Mouse (Mus musculus) brain, embryonic 14.5 days (tissue): ENCODE measurements around the gene Cdkn1c. TPM values are rescaled to one million over a fixed set of nuclear protein-coding genes. Genes with fewer than 3 reads are reported as not detected.

ENCODE experiments used
- DNase-seq: peaks from one replicate; pipeline ENCODE4 v3.0.0-alpha.2; 2011; ENCODE audit warnings: low read depth
- CTCF ChIP-seq: fragments of 200-500 bp; IDR thresholded peaks from 2 replicates; pipeline ENCODE4 v1.5.1; 2012; ENCODE audit warnings: inconsistent platforms, mild to moderate bottlenecking, moderate library complexity, borderline replicate concordance; ENCODE audit not compliant: insufficient read depth, insufficient read length; ENCODE audit errors: extremely low read depth
- POLR2A ChIP-seq: fragments of 200-500 bp; IDR thresholded peaks from 2 replicates; pipeline ENCODE4 v1.6.1; 2012; ENCODE audit warnings: mild to moderate bottlenecking, inconsistent platforms, borderline replicate concordance; ENCODE audit not compliant: poor library complexity, insufficient read depth, insufficient read length, severe bottlenecking; ENCODE audit errors: extremely low read depth
- polyA plus RNA-seq: library from polyadenylated mRNA; depleted of rRNA; stranded (reverse); fragments of >200 nt; gene quantifications from 2 replicates; pipeline ENCODE4 v1.2.3, GENCODE M21; 2012; rRNA removed

Cdkn1c gene
- polyA plus RNA-seq, 1 experiment, result 264 TPM

DNA sequence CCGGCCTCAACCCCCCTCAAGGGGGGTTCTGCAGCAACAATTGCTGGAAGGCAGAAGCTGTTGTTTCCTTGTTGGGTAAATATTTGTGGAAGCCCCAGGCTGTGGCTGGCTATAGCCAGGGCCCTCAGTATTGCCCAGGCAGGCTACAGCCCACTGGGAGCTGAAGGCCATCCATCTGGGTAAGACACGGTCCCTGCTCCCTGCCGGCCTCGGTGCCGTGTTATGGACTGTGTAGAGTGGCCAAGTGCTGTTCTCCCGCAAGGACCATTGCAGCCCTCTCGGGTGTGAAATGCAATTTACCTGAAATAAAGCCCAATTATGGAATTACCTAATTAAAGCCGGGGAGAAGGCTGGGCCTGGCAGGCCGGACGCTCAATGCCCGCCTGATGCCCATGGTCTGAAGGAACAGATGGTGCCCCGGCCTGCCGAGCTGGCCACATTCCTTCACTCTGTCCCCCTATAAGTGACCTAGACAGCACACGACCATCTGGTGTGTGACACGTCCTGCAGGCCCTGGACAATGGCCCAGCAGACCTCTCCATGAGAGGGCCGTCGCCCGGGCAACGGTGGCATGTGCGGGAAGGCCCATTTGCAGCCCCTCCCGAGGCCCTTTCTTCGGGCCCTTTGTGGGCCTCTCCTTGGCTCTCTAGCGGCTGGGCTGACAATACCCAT lies 32.6 kb downstream of the Cdkn1c start:
- TF ChIP-seq POLR2A (no peak), CTCF (no peak)
- peak; percentile 93 for DNase-seq

DNA sequence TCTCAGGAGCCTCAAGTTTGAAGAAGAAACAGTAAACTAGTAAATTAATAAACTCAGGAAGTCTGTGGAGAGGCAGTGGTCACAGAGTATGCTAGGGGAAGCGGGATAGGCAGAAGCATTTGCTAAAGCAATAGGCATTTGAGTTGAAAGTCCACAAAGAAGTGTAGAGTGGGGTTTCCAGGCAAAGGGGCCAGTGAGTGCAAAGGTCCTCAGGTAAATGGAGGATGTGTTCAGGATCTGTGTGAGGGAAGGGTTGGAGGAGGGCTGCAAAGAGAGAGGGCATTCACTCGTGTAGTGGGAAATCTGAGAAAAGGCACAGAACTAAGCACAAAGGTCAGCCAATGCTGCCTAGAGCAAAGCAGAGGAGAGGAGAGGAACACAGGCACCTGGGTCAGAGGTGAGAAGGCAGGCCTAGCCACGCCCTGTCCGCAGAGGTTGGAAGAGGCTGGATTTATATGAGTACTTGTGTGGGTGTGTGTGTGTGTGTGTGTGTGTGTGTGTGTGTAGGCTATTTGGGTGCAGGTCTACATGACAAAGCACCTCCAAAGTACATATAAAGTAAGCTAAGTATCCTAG lies 41.2 kb downstream of the Cdkn1c start:
- no peak for DNase-seq
- no peak for TF ChIP-seq CTCF
- no peak for TF ChIP-seq POLR2A

DNA sequence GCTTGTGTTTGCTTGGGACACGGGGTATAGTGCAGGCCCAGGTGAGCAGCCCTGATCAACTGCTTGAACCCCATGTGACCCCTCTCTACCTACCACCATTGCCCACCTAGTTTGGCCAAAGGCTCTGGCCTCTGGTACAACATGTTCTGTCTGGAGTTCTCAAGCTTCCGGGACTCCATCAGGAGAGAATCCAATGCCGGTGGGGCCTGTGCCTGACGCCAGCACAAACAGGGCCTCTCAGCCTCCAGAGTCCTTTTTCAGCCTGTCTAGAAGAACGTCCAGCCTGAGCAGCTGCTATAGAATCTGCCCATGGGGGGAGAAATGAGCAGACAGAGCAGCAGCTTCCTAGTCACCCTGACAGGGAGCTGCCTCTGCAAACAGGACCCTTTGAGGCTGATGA lies 43.0 kb downstream of the Cdkn1c start:
- no peak for DNase-seq

DNA sequence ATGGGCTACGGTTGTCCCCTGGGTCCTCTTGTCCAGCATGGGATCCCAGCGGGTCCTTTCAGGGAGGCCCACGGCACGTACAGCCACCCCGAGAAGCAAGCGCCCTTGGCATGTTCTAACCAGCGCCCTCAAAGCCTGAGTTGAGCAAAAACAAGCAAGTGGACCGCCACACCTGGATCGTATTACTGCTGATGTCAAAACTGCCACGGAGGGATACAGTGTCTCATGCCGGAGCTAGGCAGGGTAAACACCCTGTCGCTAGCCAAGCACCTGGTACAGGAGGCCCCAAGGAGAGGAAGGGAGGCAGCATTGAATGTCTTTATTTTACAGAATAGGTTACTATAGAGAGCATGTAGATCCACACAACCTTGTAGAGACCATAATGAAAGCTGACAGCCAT lies 44.4 kb downstream of the Cdkn1c start:
- TF ChIP-seq CTCF (no peak), POLR2A (no peak)
- no peak for DNase-seq

More for the DNA sequence above, 43.0 kb downstream of the Cdkn1c start:
- no peak for TF ChIP-seq CTCF
- no peak for TF ChIP-seq POLR2A

DNA sequence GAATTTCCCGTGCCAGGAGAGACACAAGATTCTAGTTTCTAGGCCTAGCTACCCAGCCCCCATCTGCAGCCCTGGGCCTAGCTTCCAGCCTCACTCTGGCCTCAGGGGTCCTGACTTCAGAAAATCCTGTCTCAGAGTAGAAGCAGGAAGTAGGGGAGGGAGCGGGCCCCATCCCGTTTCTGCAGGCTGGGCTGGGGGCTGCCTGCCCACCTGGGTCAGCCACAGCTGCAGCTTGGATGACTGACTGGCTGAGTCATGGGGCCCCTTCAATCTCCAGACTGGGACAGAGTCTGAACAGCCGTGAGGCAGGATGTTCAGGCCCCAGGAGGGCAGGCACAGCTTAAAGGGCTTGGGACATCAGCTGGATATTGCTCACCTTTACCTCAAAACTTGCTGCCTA lies 45.8 kb downstream of the Cdkn1c start:
- TF ChIP-seq CTCF (no peak), POLR2A (no peak)
- DNase-seq, result no peak

DNA sequence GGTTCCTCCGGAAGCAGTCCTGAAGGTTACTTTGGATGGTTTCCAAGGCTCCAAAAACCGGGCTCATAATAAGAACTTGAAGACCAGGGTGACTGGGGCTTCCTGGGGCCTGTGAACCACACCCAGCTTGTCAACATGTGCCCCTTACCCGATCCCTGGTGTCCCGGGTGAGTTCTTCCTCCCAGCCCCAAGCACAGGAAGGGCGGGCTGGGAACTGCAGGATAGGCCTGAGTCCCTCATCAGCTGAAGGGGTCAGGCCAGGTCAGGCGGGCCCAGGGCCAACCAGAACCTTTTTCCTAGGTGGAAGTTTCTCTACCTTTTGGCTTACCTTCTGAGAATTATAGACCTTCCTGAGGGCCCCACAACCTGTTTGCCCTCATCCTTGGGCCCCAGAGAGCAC lies 48.2 kb downstream of the Cdkn1c start:
- TF ChIP-seq CTCF, result no peak
- TF ChIP-seq POLR2A, result no peak
- DNase-seq, result no peak

DNA sequence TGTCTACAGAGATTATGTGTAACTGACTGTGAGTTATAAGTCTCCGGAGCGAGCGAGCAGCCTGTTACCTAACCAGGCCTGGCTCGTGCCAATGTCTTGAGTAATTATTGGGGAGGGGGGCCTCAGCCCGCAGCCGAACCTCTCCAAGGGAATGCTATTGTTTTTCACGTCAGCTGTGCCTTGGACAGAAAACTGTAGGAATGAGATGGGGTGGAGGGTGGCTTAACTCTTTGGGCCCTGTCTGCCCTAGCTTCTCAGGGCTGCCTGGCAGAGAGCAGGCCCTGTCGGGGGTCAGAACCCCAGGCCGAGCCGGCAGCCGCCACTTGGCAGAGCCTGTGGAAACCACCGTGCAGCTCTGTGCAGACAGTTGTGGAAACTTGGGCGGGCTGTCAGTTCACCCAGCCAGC lies 52.2 kb downstream of the Cdkn1c start:
- DNase-seq, result peak; percentile 55
- no peak for TF ChIP-seq CTCF
- TF ChIP-seq POLR2A, result no peak

Other genes starting within 250 kb of the Cdkn1c start
- 0.71 and 1.2 TPM in 2 replicates for gene Slc22a18, start 12.7 kb upstream of the Cdkn1c start, polyA plus RNA-seq
- 0.78 and 0.88 TPM in 2 replicates for gene Phlda2, start 42.1 kb upstream of the Cdkn1c start, polyA plus RNA-seq
- 218 and 243 TPM in 2 replicates for gene Nap1l4, start 88.1 kb upstream of the Cdkn1c start, polyA plus RNA-seq
- 36.7 and 41.4 TPM in 2 replicates for gene Cars, start 139.0 kb upstream of the Cdkn1c start, polyA plus RNA-seq
- 0.29 and 0.31 TPM in 2 replicates for gene Tnfrsf26, start 167.7 kb upstream of the Cdkn1c start, polyA plus RNA-seq
- gene Tnfrsf22, start 188.6 kb upstream of the Cdkn1c start, polyA plus RNA-seq, result 5.5 and 6.1 TPM in 2 replicates
- 1.5 and 2.3 TPM in 2 replicates for gene Tnfrsf23, start 224.8 kb upstream of the Cdkn1c start, polyA plus RNA-seq